Mouse (Mus musculus) spleen, adult 2 months (tissue): Measurements from ENCODE around the gene Duoxa2. TPM values are rescaled to one million over a fixed set of nuclear protein-coding genes. Genes with fewer than 3 reads are reported as not detected.
"Not testable (repeated sequence)": the region's sequence is repeated elsewhere in the genome, so short reads cannot be mapped to it uniquely, and the experiment has no call there.

Experiments
- DNase-seq, 2 experiments: peaks; one replicate each; pipeline versions ENCODE4 v3.0.0 to v3.0.0-alpha.2; 2012 to 2021; ENCODE audit warnings: low spot score in 2 of 2, low read depth in 1 of 2
- H3K27ac ChIP-seq: fragments of 200-500 bp; 2 replicates; pipeline ENCODE4 v1.5.1; 2012; ENCODE audit warnings: low read length, inconsistent platforms; ENCODE audit not compliant: insufficient read depth
- H3K27me3 ChIP-seq: fragments of 200-500 bp; 2 replicates; pipeline ENCODE4 v1.6.1; 2012; ENCODE audit warnings: mild to moderate bottlenecking, moderate library complexity, low read length, inconsistent platforms; ENCODE audit not compliant: control insufficient read depth, insufficient read depth
- H3K36me3 ChIP-seq: fragments of 200-500 bp; 2 replicates; pipeline ENCODE4 v1.6.1; 2012; ENCODE audit warnings: mild to moderate bottlenecking, low read length, inconsistent platforms; ENCODE audit not compliant: control insufficient read depth, insufficient read depth
- H3K4me1 ChIP-seq: fragments of 200-500 bp; 2 replicates; pipeline ENCODE4 v1.6.1; 2011; ENCODE audit warnings: inconsistent platforms; ENCODE audit not compliant: control insufficient read depth, insufficient read depth, insufficient read length
- H3K4me3 ChIP-seq: fragments of 200-500 bp; 2 replicates; pipeline ENCODE4 v1.5.1; 2011; ENCODE audit warnings: mild to moderate bottlenecking, inconsistent platforms; ENCODE audit not compliant: insufficient read depth, insufficient read length; ENCODE audit errors: extremely low read depth
- CTCF ChIP-seq: fragments of 200-500 bp; IDR thresholded peaks from 2 replicates; pipeline ENCODE4 v1.5.1; 2011; ENCODE audit warnings: mild to moderate bottlenecking, inconsistent platforms; ENCODE audit not compliant: insufficient read depth, insufficient read length, insufficient replicate concordance; ENCODE audit errors: extremely low read depth
- POLR2A ChIP-seq: fragments of 200-500 bp; IDR thresholded peaks from 2 replicates; pipeline ENCODE4 v1.6.1; 2011; ENCODE audit warnings: low read depth, low read length, inconsistent platforms
- WGBS: fragments of 180-500 bp; shearing (Covaris S2); methylation state at CpG from one replicate; pipeline ENCODE4 v1.1.7; 2018; 5-methylcytosine and 5-hydroxymethylcytosine counted together
- polyA plus RNA-seq: library from polyadenylated mRNA; depleted of rRNA; stranded (reverse); fragments of >200 nt; gene quantifications from 2 replicates; pipeline ENCODE4 v1.2.3, GENCODE M21; 2012

Gene Duoxa2
- polyA plus RNA-seq, 1 experiment = not detected

GRCm38 (mm10) chr2:122345106-122345893 is 46.6 kb downstream of the Duoxa2 start:
- DNase-seq = no peak
- Histone ChIP-seq H3K4me3 (no peak overlapping the region), H3K4me1 (peaks cover 5% of the 10 kb centered on the region; the same call in 1 of the 2 replicates), H3K27ac (no peak overlapping the region), H3K27me3 (no peaks in the 10 kb centered on the region), H3K36me3 (no peaks in the 10 kb centered on the region)
- TF ChIP-seq CTCF = no peak
- TF ChIP-seq POLR2A = no peak
- 92% methylated on average over 6 of the region's 6 CpGs for WGBS

- DNase-seq, H3K27me3 ChIP-seq, H3K4me3 ChIP-seq, H3K27ac ChIP-seq, H3K4me1 ChIP-seq, H3K36me3 ChIP-seq: not testable (repeated sequence)
- WGBS = 86% methylated on average over 6 of the region's 6 CpGs
These were observed 47.5 kb downstream of the Duoxa2 start for GRCm38 (mm10) chr2:122346164-122346563.

- 89% methylated on average over 3 of the region's 3 CpGs for WGBS
- Histone ChIP-seq H3K4me3 (no peak overlapping the region), H3K4me1 (peaks cover 5% of the 10 kb centered on the region; the same call in 1 of the 2 replicates), H3K36me3 (no peaks in the 10 kb centered on the region), H3K27me3 (no peaks in the 10 kb centered on the region), H3K27ac (no peak overlapping the region)
- TF ChIP-seq POLR2A (no peak), CTCF (no peak)
- no peak for DNase-seq
These were observed 48.6 kb downstream of the Duoxa2 start for GRCm38 (mm10) chr2:122347257-122347656.

- no peaks in the 10 kb centered on the region for H3K36me3 ChIP-seq
- peak overlapping the region; percentile 68 for H3K27ac ChIP-seq
- H3K4me3 ChIP-seq = peak overlapping the region; percentile 76
- peak; percentile 40 to 77 for DNase-seq
- TF ChIP-seq POLR2A (no peak), CTCF (peak; percentile 66)
- peaks cover 5% of the 10 kb centered on the region; the same call in 1 of the 2 replicates for H3K4me1 ChIP-seq
- WGBS = under 1% methylated on average over 60 of the region's 63 CpGs
- H3K27me3 ChIP-seq = no peaks in the 10 kb centered on the region
These were observed 49.9 kb downstream of the Duoxa2 start for GRCm38 (mm10) chr2:122348531-122349131.

- Histone ChIP-seq H3K36me3 (no peaks in the 10 kb centered on the region), H3K27ac (no peak overlapping the region), H3K4me3 (peak overlapping the region; percentile 76), H3K27me3 (no peaks in the 10 kb centered on the region), H3K4me1 (peaks cover 5% of the 10 kb centered on the region; the same call in 1 of the 2 replicates)
- no peak for DNase-seq
- WGBS = 34% methylated on average over 14 of the region's 14 CpGs
- TF ChIP-seq CTCF (no peak), POLR2A (no peak)
These were observed 50.6 kb downstream of the Duoxa2 start for GRCm38 (mm10) chr2:122349136-122349785.

GRCm38 (mm10) chr2:122351156-122351930 is 52.6 kb downstream of the Duoxa2 start:
- H3K36me3 ChIP-seq = no peaks in the 10 kb centered on the region
- TF ChIP-seq CTCF = no peak
- TF ChIP-seq POLR2A = no peak
- H3K27me3 ChIP-seq = no peaks in the 10 kb centered on the region
- no peak overlapping the region for H3K27ac ChIP-seq
- no peak for DNase-seq
- peaks cover 5% of the 10 kb centered on the region; the same call in 1 of the 2 replicates for H3K4me1 ChIP-seq
- H3K4me3 ChIP-seq = no peak overlapping the region
- 71% methylated on average over 5 of the region's 5 CpGs for WGBS
